Mouse (Mus musculus) thymus, adult 2 months (tissue): ENCODE results near the gene Arntl.

Experiments used
- CTCF ChIP-seq: fragments of 200-500 bp; IDR thresholded peaks from 2 replicates; pipeline ENCODE4 v1.5.1; 2012; ENCODE audit warnings: mild to moderate bottlenecking, control low read depth, low read length, moderate library complexity, borderline replicate concordance; ENCODE audit not compliant: control insufficient read depth, poor library complexity, insufficient read depth; ENCODE audit errors: extremely low read depth
- POLR2A ChIP-seq: fragments of 200-500 bp; IDR thresholded peaks from 2 replicates; pipeline ENCODE4 v1.6.1; 2012; ENCODE audit warnings: mild to moderate bottlenecking, low read length, control low read depth, moderate library complexity; ENCODE audit not compliant: control insufficient read depth, poor library complexity, insufficient read depth; ENCODE audit errors: extremely low read depth

- TF ChIP-seq CTCF (no peak), POLR2A (no peak)
Measured at GRCm38 (mm10) chr7:113196171-113196570, 11.1 kb upstream of the Arntl start.
